Mouse (Mus musculus) spleen, adult 2 months (tissue): ENCODE measurements around the gene Socs1. TPM values are rescaled to one million over a fixed set of nuclear protein-coding genes. Genes with fewer than 3 reads are reported as not detected.

Experiments used
- DNase-seq, 2 experiments: peaks; one replicate each; pipeline versions ENCODE4 v3.0.0 to v3.0.0-alpha.2; 2012 to 2021; ENCODE audit warnings: low spot score in 2 of 2, low read depth in 1 of 2
- H3K27ac ChIP-seq: fragments of 200-500 bp; 2 replicates; pipeline ENCODE4 v1.5.1; 2012; ENCODE audit warnings: low read length, inconsistent platforms; ENCODE audit not compliant: insufficient read depth
- H3K27me3 ChIP-seq: fragments of 200-500 bp; 2 replicates; pipeline ENCODE4 v1.6.1; 2012; ENCODE audit warnings: mild to moderate bottlenecking, moderate library complexity, low read length, inconsistent platforms; ENCODE audit not compliant: control insufficient read depth, insufficient read depth
- H3K36me3 ChIP-seq: fragments of 200-500 bp; 2 replicates; pipeline ENCODE4 v1.6.1; 2012; ENCODE audit warnings: mild to moderate bottlenecking, low read length, inconsistent platforms; ENCODE audit not compliant: control insufficient read depth, insufficient read depth
- H3K4me1 ChIP-seq: fragments of 200-500 bp; 2 replicates; pipeline ENCODE4 v1.6.1; 2011; ENCODE audit warnings: inconsistent platforms; ENCODE audit not compliant: control insufficient read depth, insufficient read depth, insufficient read length
- H3K4me3 ChIP-seq: fragments of 200-500 bp; 2 replicates; pipeline ENCODE4 v1.5.1; 2011; ENCODE audit warnings: mild to moderate bottlenecking, inconsistent platforms; ENCODE audit not compliant: insufficient read depth, insufficient read length; ENCODE audit errors: extremely low read depth
- CTCF ChIP-seq: fragments of 200-500 bp; IDR thresholded peaks from 2 replicates; pipeline ENCODE4 v1.5.1; 2011; ENCODE audit warnings: mild to moderate bottlenecking, inconsistent platforms; ENCODE audit not compliant: insufficient read depth, insufficient read length, insufficient replicate concordance; ENCODE audit errors: extremely low read depth
- POLR2A ChIP-seq: fragments of 200-500 bp; IDR thresholded peaks from 2 replicates; pipeline ENCODE4 v1.6.1; 2011; ENCODE audit warnings: low read depth, low read length, inconsistent platforms
- WGBS: fragments of 180-500 bp; shearing (Covaris S2); methylation state at CpG from one replicate; pipeline ENCODE4 v1.1.7; 2018; 5-methylcytosine and 5-hydroxymethylcytosine counted together
- polyA plus RNA-seq: library from polyadenylated mRNA; depleted of rRNA; stranded (reverse); fragments of >200 nt; gene quantifications from 2 replicates; pipeline ENCODE4 v1.2.3, GENCODE M21; 2012; rRNA removed

Gene Socs1
- polyA plus RNA-seq, 1 experiment = 14.0 TPM

DNA sequence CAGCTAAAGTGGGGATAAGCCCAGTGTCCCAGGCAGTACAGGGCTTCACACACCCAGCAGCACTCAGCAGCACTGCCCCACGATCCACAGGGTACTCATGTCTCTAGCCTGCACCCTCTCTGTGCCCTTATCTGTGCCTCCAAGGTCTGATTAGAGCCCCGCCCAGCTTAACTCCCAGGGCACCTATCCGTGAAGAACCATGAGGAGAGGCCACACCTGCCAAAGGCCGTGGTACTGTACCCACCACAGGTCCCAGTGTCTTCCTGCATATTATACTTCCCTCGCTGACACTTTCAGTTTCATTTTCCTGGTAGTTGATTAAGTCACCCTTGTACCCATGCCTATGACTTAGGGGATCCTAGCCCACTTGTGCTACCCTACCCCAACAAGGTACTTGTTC, 52.9 kb downstream of the Socs1 start:
- Histone ChIP-seq H3K27ac (no peak overlapping the region), H3K4me1 (peaks cover 16% of the 10 kb centered on the region; the same call in 1 of the 2 replicates), H3K27me3 (no peaks in the 10 kb centered on the region), H3K4me3 (no peak overlapping the region), H3K36me3 (no peaks in the 10 kb centered on the region)
- WGBS = 24% methylated on average over 5 of the region's 5 CpGs
- DNase-seq = no peak
- TF ChIP-seq POLR2A (no peak), CTCF (no peak)

Other genes starting within 250 kb of the Socs1 start
- gene Dexi, start 242.5 kb downstream of the Socs1 start, polyA plus RNA-seq = 40.8 and 55.1 TPM in 2 replicates
- 8.2 and 10.0 TPM in 2 replicates for gene Clec16a, start 240.2 kb downstream of the Socs1 start, polyA plus RNA-seq
- gene Tnp2, start 3.1 kb upstream of the Socs1 start, polyA plus RNA-seq = 0.35 TPM in 1 of 2 replicates, not detected in the other
- gene Prm3, start 5.4 kb upstream of the Socs1 start, polyA plus RNA-seq = not detected in 2 replicates
- not detected in 2 replicates for gene Prm2, start 10.6 kb upstream of the Socs1 start, polyA plus RNA-seq
- 0.47 TPM in 1 of 2 replicates, not detected in the other for gene Prm1, start 20.3 kb upstream of the Socs1 start, polyA plus RNA-seq
- gene Gm11172, start 27.4 kb upstream of the Socs1 start, polyA plus RNA-seq = not detected in 2 replicates
- 1.9 and 6.8 TPM in 2 replicates for gene Rmi2, start 49.5 kb upstream of the Socs1 start, polyA plus RNA-seq